Mouse (Mus musculus) gonadal fat pad, adult 2 months (tissue): ENCODE data around the gene Acad12. TPM values are rescaled to one million over a fixed set of nuclear protein-coding genes. Genes with fewer than 3 reads are reported as not detected.
"Not testable (repeated sequence)": the region's sequence is repeated elsewhere in the genome, so short reads cannot be mapped to it uniquely, and the experiment has no call there.

ENCODE experiments used
- DNase-seq: peaks from one replicate; pipeline ENCODE4 v3.0.0-alpha.2; 2012; ENCODE audit warnings: low read depth
- polyA plus RNA-seq: library from polyadenylated mRNA; depleted of rRNA; stranded (reverse); fragments of >200 nt; gene quantifications from 2 replicates; pipeline ENCODE4 v1.2.3, GENCODE M21; 2012

The Acad12 gene
- polyA plus RNA-seq, 1 experiment: 21.3 TPM

GRCm38 (mm10) chr5:121612036-121612435 lies 6.7 kb downstream of the Acad12 start:
- DNase-seq: no peak

GRCm38 (mm10) chr5:121609556-121610135 lies 9.1 kb downstream of the Acad12 start:
- DNase-seq: not testable (repeated sequence)

- no peak for DNase-seq
Measured at GRCm38 (mm10) chr5:121606151-121606550, 12.6 kb downstream of the Acad12 start.

- not testable (repeated sequence) for DNase-seq
Measured at GRCm38 (mm10) chr5:121603815-121604214, 14.9 kb downstream of the Acad12 start.

- DNase-seq: no peak
Measured at GRCm38 (mm10) chr5:121601547-121602299, 17.0 kb downstream of the Acad12 start.

GRCm38 (mm10) chr5:121598871-121599610 lies 19.7 kb downstream of the Acad12 start:
- DNase-seq: no peak

- DNase-seq: no peak
Measured at GRCm38 (mm10) chr5:121597991-121598537, 20.7 kb downstream of the Acad12 start.

GRCm38 (mm10) chr5:121597332-121597731 lies 21.4 kb downstream of the Acad12 start:
- DNase-seq: no peak

- no peak for DNase-seq
Measured at GRCm38 (mm10) chr5:121596226-121596625, 22.5 kb downstream of the Acad12 start.

GRCm38 (mm10) chr5:121595758-121596157 lies 23.0 kb downstream of the Acad12 start:
- DNase-seq: no peak

- no peak for DNase-seq
Measured at GRCm38 (mm10) chr5:121594714-121595313, 23.9 kb downstream of the Acad12 start.

GRCm38 (mm10) chr5:121593451-121594401 lies 25.0 kb downstream of the Acad12 start, which contains the start of gene Aldh2:
TSS of gene Aldh2 (minus strand) at chr5:121593824.
- no peak for DNase-seq

GRCm38 (mm10) chr5:121592816-121593407 lies 25.8 kb downstream of the Acad12 start:
- DNase-seq: no peak

- DNase-seq: no peak
Measured at GRCm38 (mm10) chr5:121592064-121592815, 26.5 kb downstream of the Acad12 start.

GRCm38 (mm10) chr5:121591417-121592063 lies 27.2 kb downstream of the Acad12 start:
- DNase-seq: peak; percentile 97

- DNase-seq: no peak
Measured at GRCm38 (mm10) chr5:121589928-121590327, 28.8 kb downstream of the Acad12 start.

GRCm38 (mm10) chr5:121586400-121587039 lies 32.2 kb downstream of the Acad12 start:
- no peak for DNase-seq

GRCm38 (mm10) chr5:121585699-121586098 lies 33.0 kb downstream of the Acad12 start:
- no peak for DNase-seq
